Mouse (Mus musculus): ENCODE data around the gene Misp.

Misp gene

GRCm38 (mm10) chr10:79856280-79856679 is 35.5 kb downstream of the Misp start:
- DNase-seq, result no peak

- peak in 1 of 2 experiments; percentile 26 for DNase-seq
These were observed 36.1 kb downstream of the Misp start for GRCm38 (mm10) chr10:79856704-79857451.

GRCm38 (mm10) chr10:79857452-79857811 is 36.6 kb downstream of the Misp start:
- peak in 1 of 2 experiments; percentile 54 for DNase-seq

- no peak for DNase-seq
These were observed 37.1 kb downstream of the Misp start for GRCm38 (mm10) chr10:79857894-79858293.

- DNase-seq, result peak; percentile 56 to 59
These were observed 37.8 kb downstream of the Misp start for GRCm38 (mm10) chr10:79858416-79859074.

- peak in 1 of 2 experiments; percentile 28 for DNase-seq
These were observed 38.3 kb downstream of the Misp start for GRCm38 (mm10) chr10:79859116-79859515.

- DNase-seq, result no peak
These were observed 39.5 kb downstream of the Misp start for GRCm38 (mm10) chr10:79860079-79860911.

- peak; percentile 77 to 85 for DNase-seq
These were observed 40.6 kb downstream of the Misp start for GRCm38 (mm10) chr10:79861230-79862048.

- no peak for DNase-seq
These were observed 41.4 kb downstream of the Misp start for GRCm38 (mm10) chr10:79862049-79862788.

GRCm38 (mm10) chr10:79862925-79863324 is 42.1 kb downstream of the Misp start:
- no peak for DNase-seq

- DNase-seq, result no peak
These were observed 43.8 kb downstream of the Misp start for GRCm38 (mm10) chr10:79864351-79865188.

GRCm38 (mm10) chr10:79865189-79865601 is 44.4 kb downstream of the Misp start:
- no peak for DNase-seq

GRCm38 (mm10) chr10:79865801-79866295 is 45.1 kb downstream of the Misp start:
- peak; percentile 48 to 55 for DNase-seq

- no peak for DNase-seq
These were observed 45.8 kb downstream of the Misp start for GRCm38 (mm10) chr10:79866601-79867000.

GRCm38 (mm10) chr10:79871845-79872244 is 51.1 kb downstream of the Misp start:
- no peak for DNase-seq

GRCm38 (mm10) chr10:79872862-79873261 is 52.1 kb downstream of the Misp start:
- DNase-seq, result no peak

GRCm38 (mm10) chr10:79873313-79873712 is 52.5 kb downstream of the Misp start:
- no peak for DNase-seq

GRCm38 (mm10) chr10:79873715-79874289 is 53.0 kb downstream of the Misp start:
- no peak for DNase-seq

GRCm38 (mm10) chr10:79874290-79874862 is 53.6 kb downstream of the Misp start, which contains the start of the genes Prtn3 and Plppr3:
Gene Prtn3, plus strand, starts transcription at chr10:79874476.
Gene Plppr3, minus strand, starts transcription at chr10:79874634.
- DNase-seq, result peak in 1 of 2 experiments; percentile 61

- DNase-seq, result no peak
These were observed 56.4 kb downstream of the Misp start for GRCm38 (mm10) chr10:79877174-79877573.

Measured in cerebellum, adult 18-20 months (tissue).